Mouse (Mus musculus) liver, embryonic 16.5 days (tissue): ENCODE measurements around the gene Slit3. TPM values are rescaled to one million over a fixed set of nuclear protein-coding genes. Genes with fewer than 3 reads are reported as not detected.

ENCODE experiments used
- ATAC-seq: fragments of 200-750 bp; cut with Nextera tagmentation; 2 replicates; pipeline ENCODE4 v1.8.0; 2017; ENCODE audit warnings: low read depth, mild to moderate bottlenecking, moderate number of reproducible peaks, moderate library complexity
- H3K27ac ChIP-seq: fragments of 300-500 bp; sonication (generic); 2 replicates; pipeline ENCODE4 v1.5.1; 2014; ENCODE audit warnings: mild to moderate bottlenecking, low read length
- H3K27me3 ChIP-seq: fragments of 300-500 bp; sonication (generic); 2 replicates; pipeline ENCODE4 v1.6.1; 2014; ENCODE audit warnings: low read depth, low read length, mixed read lengths; ENCODE audit not compliant: control insufficient read depth, insufficient read depth
- H3K36me3 ChIP-seq: fragments of 300-500 bp; sonication (generic); 2 replicates; pipeline ENCODE4 v1.6.1; 2014; ENCODE audit warnings: mild to moderate bottlenecking; ENCODE audit not compliant: control insufficient read depth, insufficient read depth
- H3K4me1 ChIP-seq: fragments of 300-500 bp; sonication (generic); 2 replicates; pipeline ENCODE4 v1.6.1; 2014; ENCODE audit warnings: low read depth, low read length, mixed read lengths; ENCODE audit not compliant: control insufficient read depth
- H3K4me2 ChIP-seq: fragments of 300-500 bp; sonication (generic); 2 replicates; pipeline ENCODE4 v1.6.1; 2014; ENCODE audit warnings: low read depth, low read length, mixed read lengths
- H3K4me3 ChIP-seq: fragments of 300-500 bp; sonication (generic); 2 replicates; pipeline ENCODE4 v1.5.1; 2014; ENCODE audit warnings: low read depth, mild to moderate bottlenecking, low read length
- H3K9ac ChIP-seq: fragments of 300-500 bp; sonication (generic); 2 replicates; pipeline ENCODE4 v1.6.1; 2014; ENCODE audit warnings: low read depth, low read length
- H3K9me3 ChIP-seq: fragments of 300-500 bp; sonication (generic); replicated peaks from 2 replicates; pipeline ENCODE4 v1.6.1; 2016; ENCODE audit warnings: low read length; ENCODE audit not compliant: control insufficient read depth
- WGBS: fragments of 180-500 bp; shearing (Covaris S2); extraction: QIAGEN DNeasy Blood & Tissue Kit; methylation state at CpG from one replicate; pipeline ENCODE4 v1.1.7; 2014; ENCODE audit not compliant: insufficient replicate concordance; 5-methylcytosine and 5-hydroxymethylcytosine counted together
- polyA plus RNA-seq: library from polyadenylated mRNA; unstranded; fragments of >200 nt; fragmentation: Nextera tagmentation; extraction: Ambion mirVana; gene quantifications from 2 replicates; pipeline ENCODE4 v1.2.1, GENCODE M21; 2015

Gene Slit3
- polyA plus RNA-seq, 1 experiment from 2014 or later, result 0.22 TPM

DNA sequence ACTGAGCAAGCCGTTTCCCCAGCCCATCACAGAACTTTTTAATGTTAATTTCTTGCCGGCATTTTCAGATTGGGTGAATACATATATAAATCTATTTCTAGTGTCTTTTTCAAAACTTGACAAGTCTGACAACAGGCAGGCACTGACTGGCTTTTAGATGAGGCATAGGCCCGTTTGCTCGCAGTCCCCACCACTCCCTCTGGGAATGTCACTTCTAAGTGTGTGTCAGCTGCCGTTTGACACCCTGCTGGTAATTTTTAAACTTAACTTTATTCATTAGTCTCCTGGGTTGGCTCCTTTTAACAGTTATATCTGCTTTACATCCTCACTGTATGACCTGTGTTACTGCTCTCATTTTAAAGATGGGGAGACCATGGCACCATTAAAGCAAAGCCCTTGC lies 21.2 kb downstream of the Slit3 start:
- Histone ChIP-seq H3K9me3 (no peaks in the 10 kb centered on the region), H3K4me2 (no peak overlapping the region), H3K27ac (no peak overlapping the region), H3K9ac (no peak overlapping the region), H3K4me1 (no peaks in the 10 kb centered on the region), H3K4me3 (no peak overlapping the region), H3K27me3 (no peaks in the 10 kb centered on the region), H3K36me3 (no peaks in the 10 kb centered on the region)
- no peak for ATAC-seq
- 63% methylated on average over 5 of the region's 5 CpGs for WGBS

DNA sequence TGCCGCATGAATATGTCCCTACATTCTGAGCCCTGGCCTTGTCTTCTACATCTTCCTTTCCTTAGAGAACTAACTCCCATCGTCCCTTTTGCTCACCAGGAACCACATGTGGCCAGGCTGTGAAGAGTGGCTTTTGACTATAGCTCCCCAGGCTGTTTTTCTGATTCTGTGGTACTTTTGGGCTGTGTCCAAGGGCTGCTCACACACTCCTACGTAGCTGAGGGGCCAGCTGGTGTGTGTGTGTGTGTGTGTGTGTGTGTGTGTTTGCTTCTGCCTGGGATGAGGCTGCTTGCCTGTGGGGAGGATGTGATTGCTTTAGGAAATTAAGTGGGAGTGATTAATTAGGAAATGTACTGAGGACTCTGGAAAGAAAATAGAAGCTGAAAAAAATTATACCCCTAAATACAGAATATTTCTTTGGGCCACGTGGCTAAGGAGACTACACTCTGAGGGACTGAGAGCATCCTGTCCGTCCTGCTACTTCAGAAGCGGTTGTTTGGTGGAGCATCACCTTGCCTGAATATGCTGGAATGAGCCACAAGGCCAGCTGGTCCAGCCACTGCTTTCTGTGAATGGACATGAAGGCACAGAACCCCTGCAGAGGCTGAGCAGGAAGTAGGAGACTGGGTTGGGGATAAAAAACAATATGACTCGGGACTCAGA lies 21.8 kb downstream of the Slit3 start:
- H3K4me3 ChIP-seq, result no peak overlapping the region
- H3K36me3 ChIP-seq, result no peaks in the 10 kb centered on the region

DNA sequence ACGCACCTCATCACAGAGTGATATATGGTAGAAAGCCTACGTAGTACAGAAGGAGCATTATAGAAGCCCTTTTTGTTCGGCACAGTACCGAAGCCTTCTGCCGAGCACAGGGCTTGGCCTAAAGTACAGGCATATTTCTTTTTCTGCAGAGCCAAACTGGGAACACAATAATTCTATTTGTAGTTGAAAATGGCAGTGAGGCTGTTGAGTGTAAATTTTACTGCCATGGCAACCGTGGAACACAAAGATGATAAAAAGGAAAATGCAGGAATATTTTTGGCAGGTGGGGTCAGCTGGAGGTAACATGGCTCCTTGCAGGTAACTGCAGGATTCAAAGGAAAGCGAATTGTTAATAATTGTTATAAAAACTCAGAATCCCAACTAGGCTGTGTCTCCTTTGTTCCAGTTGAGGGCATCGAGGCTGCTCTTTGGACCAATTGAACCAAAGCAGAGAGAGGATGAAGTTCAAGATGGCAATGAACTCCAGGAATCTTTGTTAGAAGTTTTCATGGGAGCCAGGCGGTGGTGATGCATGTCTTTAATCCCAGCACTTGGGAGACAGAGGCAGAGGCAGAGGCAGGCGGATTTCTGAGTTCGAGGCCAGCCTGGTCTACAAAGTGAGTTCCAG lies 26.9 kb downstream of the Slit3 start:
- no peaks in the 10 kb centered on the region for H3K4me1 ChIP-seq
- ATAC-seq, result no peak
- no peaks in the 10 kb centered on the region for H3K36me3 ChIP-seq
- H3K27ac ChIP-seq, result no peak overlapping the region
- H3K4me2 ChIP-seq, result no peak overlapping the region
- H3K27me3 ChIP-seq, result no peaks in the 10 kb centered on the region
- H3K9ac ChIP-seq, result no peak overlapping the region
- no peak overlapping the region for H3K4me3 ChIP-seq
- WGBS, result 65% methylated on average over 11 of the region's 11 CpGs
- H3K9me3 ChIP-seq, result no peaks in the 10 kb centered on the region

More for the DNA sequence above, 21.8 kb downstream of the Slit3 start:
- Histone ChIP-seq H3K4me1 (no peaks in the 10 kb centered on the region), H3K9ac (no peak overlapping the region), H3K27me3 (no peaks in the 10 kb centered on the region), H3K9me3 (no peaks in the 10 kb centered on the region), H3K4me2 (no peak overlapping the region), H3K27ac (no peak overlapping the region)
- 49% methylated on average over 7 of the region's 7 CpGs for WGBS
- no peak for ATAC-seq

DNA sequence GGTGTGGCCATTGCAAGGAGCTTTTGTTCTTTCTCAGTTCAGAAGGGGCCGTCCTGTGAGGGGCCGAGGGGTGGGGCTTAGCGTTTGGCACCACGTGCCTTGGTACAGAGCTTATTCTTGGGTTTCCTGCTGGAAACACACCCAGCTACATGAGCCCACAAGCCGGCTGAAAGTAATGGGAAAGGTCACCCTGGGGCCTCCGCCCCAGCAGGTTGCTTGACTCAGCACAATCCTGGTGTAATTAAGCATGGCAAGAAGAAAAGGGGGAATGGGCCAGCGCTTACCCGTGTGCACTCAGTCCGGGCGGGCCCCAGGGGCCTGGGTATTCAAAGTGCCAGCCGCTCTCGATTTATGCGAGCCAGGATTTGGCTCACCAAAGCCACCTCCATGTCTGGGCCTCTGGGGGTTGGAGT lies 30.5 kb downstream of the Slit3 start:
- no peaks in the 10 kb centered on the region for H3K27me3 ChIP-seq
- H3K27ac ChIP-seq, result no peak overlapping the region
- ATAC-seq, result no peak
- H3K4me1 ChIP-seq, result no peaks in the 10 kb centered on the region
- H3K9ac ChIP-seq, result no peak overlapping the region
- no peak overlapping the region for H3K4me3 ChIP-seq
- no peaks in the 10 kb centered on the region for H3K36me3 ChIP-seq
- 56% methylated on average over 13 of the region's 13 CpGs for WGBS
- no peak overlapping the region for H3K4me2 ChIP-seq
- no peaks in the 10 kb centered on the region for H3K9me3 ChIP-seq

DNA sequence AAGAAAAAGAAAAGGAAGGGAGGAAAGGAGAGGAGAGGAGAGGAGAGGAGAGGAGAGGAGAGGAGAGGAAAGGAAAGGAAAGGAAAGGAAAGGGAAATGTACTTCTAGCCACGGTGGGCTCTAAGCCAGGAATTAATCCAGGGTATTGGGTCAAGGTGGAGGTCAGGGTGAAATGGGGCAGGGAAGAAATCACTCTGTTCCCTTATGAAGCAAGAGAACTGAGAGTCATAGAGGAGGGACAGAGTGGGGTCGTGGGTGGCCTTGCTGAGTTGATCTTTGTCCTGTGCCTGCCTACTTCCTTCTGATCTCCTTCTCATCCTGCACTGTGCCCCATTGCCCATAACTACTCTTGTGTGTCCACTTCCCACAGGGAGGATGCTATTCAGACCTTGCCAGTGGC lies 31.9 kb downstream of the Slit3 start:
- Histone ChIP-seq H3K9me3 (no peaks in the 10 kb centered on the region), H3K27ac (no peak overlapping the region), H3K4me3 (no peak overlapping the region), H3K9ac (no peak overlapping the region), H3K4me2 (no peak overlapping the region), H3K4me1 (no peaks in the 10 kb centered on the region), H3K36me3 (no peaks in the 10 kb centered on the region), H3K27me3 (no peaks in the 10 kb centered on the region)
- no peak for ATAC-seq
- WGBS, result 33% methylated on average over 2 of the region's 2 CpGs

DNA sequence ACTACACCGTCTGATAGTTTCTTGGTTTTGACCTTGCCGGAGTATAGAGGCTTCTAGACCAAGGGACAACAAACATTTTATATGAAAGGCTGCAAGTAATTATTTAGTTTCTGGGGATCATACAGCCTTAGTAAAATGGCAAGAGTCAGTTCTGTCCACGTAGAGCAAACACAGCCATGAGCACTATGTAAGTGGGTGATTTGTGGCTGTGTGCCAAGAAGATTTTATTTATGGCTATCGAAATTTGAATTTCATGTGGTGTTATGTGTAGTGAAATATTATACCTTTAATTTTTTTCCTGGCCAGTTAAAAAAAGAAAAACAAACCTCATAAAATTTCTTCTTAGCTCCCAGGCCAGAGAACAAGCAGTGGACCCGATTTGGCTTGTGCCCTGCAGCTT lies 33.4 kb downstream of the Slit3 start:
- Histone ChIP-seq H3K27me3 (no peaks in the 10 kb centered on the region), H3K9me3 (no peaks in the 10 kb centered on the region), H3K9ac (no peak overlapping the region), H3K4me3 (no peak overlapping the region), H3K4me1 (no peaks in the 10 kb centered on the region), H3K27ac (no peak overlapping the region), H3K4me2 (no peak overlapping the region), H3K36me3 (no peaks in the 10 kb centered on the region)
- no peak for ATAC-seq
- WGBS, result 66% methylated on average over 5 of the region's 5 CpGs

DNA sequence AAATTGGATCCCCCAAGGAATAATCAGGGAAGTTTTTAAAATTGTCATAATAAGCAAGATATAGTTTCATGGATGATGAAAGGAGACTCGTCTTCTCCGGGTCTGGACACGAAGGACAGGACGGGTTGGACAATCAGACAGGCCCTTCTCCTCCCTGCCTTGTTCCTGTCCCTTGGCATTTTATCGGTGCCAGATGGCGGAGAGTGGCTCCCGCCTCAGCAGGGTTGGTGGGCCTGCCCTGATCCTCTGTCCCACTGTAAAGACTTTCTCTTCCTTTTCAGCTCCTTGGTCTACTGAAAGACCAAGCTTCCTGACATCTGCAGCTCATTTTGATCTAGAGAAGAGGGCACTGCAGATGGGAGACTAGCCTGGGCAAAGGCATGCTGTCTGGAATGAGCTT lies 34.3 kb downstream of the Slit3 start:
- no peak overlapping the region for H3K4me2 ChIP-seq
- no peak overlapping the region for H3K4me3 ChIP-seq
- no peak overlapping the region for H3K27ac ChIP-seq
- 65% methylated on average over 7 of the region's 7 CpGs for WGBS
- no peak overlapping the region for H3K9ac ChIP-seq
- H3K9me3 ChIP-seq, result no peaks in the 10 kb centered on the region
- no peaks in the 10 kb centered on the region for H3K27me3 ChIP-seq
- no peaks in the 10 kb centered on the region for H3K4me1 ChIP-seq
- H3K36me3 ChIP-seq, result no peaks in the 10 kb centered on the region
- no peak for ATAC-seq

DNA sequence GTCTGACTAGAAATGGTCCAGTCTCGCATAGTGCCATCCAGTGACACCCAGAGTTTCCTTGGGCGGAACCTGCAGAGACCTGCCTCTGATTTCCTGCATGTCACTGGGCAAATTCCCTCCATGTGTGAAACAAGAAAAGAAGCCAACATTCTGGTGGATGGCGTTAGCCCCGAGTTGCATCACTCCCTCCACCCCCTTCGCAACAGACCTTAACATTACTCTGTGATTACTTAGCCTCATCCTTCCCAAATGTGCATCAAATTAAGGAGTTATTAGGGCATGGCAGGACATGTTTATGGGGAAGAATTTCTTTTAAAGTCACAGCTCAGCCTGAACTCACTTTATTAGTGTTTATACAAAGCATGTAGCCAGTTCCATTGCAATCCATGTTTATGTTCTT lies 35.7 kb downstream of the Slit3 start:
- no peak for ATAC-seq
- no peaks in the 10 kb centered on the region for H3K4me1 ChIP-seq
- no peaks in the 10 kb centered on the region for H3K9me3 ChIP-seq
- H3K27me3 ChIP-seq, result no peaks in the 10 kb centered on the region
- H3K9ac ChIP-seq, result no peak overlapping the region
- H3K36me3 ChIP-seq, result no peaks in the 10 kb centered on the region
- H3K4me3 ChIP-seq, result no peak overlapping the region
- 61% methylated on average over 5 of the region's 5 CpGs for WGBS
- no peak overlapping the region for H3K4me2 ChIP-seq
- no peak overlapping the region for H3K27ac ChIP-seq

DNA sequence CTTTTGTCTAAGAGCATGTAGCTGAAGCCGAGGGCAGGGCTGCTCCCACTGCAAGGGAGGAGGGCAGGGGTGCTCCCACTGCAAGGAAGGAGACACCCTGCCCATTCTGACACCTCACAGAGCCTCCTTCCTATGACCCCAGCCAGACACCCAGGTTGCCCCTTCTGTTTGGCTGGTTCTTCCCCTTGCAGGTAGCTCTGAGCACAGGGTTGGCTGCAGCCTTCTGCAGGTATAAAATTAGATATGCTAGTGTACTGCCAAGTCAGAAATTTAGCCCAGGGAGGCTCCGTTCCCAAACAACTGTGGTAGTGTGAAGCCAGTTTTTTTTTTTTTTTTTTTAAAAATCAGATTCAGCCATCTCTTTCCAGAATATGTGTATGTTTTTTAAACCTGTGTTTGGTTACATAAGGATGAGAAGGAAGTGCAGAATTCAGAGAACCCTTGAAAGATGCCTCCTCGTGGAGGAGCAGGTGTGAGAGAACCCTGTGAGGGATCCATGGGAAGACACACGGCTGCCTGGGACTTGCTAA lies 39.7 kb downstream of the Slit3 start:
- H3K4me3 ChIP-seq, result no peak overlapping the region
- ATAC-seq, result no peak
- H3K4me1 ChIP-seq, result no peaks in the 10 kb centered on the region
- 49% methylated on average over 4 of the region's 4 CpGs for WGBS
- no peak overlapping the region for H3K9ac ChIP-seq
- no peak overlapping the region for H3K4me2 ChIP-seq
- H3K27ac ChIP-seq, result no peak overlapping the region
- no peaks in the 10 kb centered on the region for H3K9me3 ChIP-seq
- H3K36me3 ChIP-seq, result no peaks in the 10 kb centered on the region
- H3K27me3 ChIP-seq, result no peaks in the 10 kb centered on the region
